Mouse (Mus musculus): ENCODE measurements at regions not wholly inside any gene's neighbourhood (a gene's known extent, or its start where the extent isn't known, plus 50 kb on each side); places are given as distances from the start of the nearest gene placed in this dataset.
"Not testable (repeated sequence)": the region's sequence is repeated elsewhere in the genome, so short reads cannot be mapped to it uniquely, and the experiment has no call there.

- Histone ChIP-seq H3K36me3 (no peaks in the 10 kb centered on the region), H3K9ac (no peak overlapping the region), H3K9me3 (no peaks in the 10 kb centered on the region), H3K4me2 (no peak overlapping the region), H3K27me3 (no peaks in the 10 kb centered on the region), H3K27ac (replicated peaks) (no peak overlapping the region), H3K4me3 (no peak overlapping the region), H3K4me1 (replicated peaks) (peaks cover 4% of the 10 kb centered on the region)
- WGBS: 83% methylated on average over 5 of the region's 5 CpGs
- ATAC-seq (ENCODE audit: low read depth): no peak
Measured at GRCm38 (mm10) chr6:37665576-37665975, 135.6 kb downstream of the Akr1d1 start.

- no peak overlapping the region for H3K9ac ChIP-seq
Measured at GRCm38 (mm10) chr6:37669407-37669806, 139.4 kb downstream of the Akr1d1 start.

GRCm38 (mm10) chr6:37670701-37671100 is 140.7 kb downstream of the Akr1d1 start:
- H3K27me3 ChIP-seq: no peaks in the 10 kb centered on the region
- H3K4me3 ChIP-seq: no peak overlapping the region
- H3K36me3 ChIP-seq: no peaks in the 10 kb centered on the region
- no peak for ATAC-seq (ENCODE audit: low read depth)
- 86% methylated on average over 3 of the region's 3 CpGs for WGBS
- no peak overlapping the region for H3K9ac ChIP-seq
- no peaks in the 10 kb centered on the region for H3K4me1 ChIP-seq (replicated peaks)
- H3K9me3 ChIP-seq: no peaks in the 10 kb centered on the region
- no peak overlapping the region for H3K4me2 ChIP-seq
- H3K27ac ChIP-seq (replicated peaks): no peak overlapping the region

More at GRCm38 (mm10) chr6:37669407-37669806, 139.4 kb downstream of the Akr1d1 start:
- H3K27me3 ChIP-seq: no peaks in the 10 kb centered on the region
- no peak for ATAC-seq (ENCODE audit: low read depth)
- no peak overlapping the region for H3K4me3 ChIP-seq
- H3K4me1 ChIP-seq (replicated peaks): no peaks in the 10 kb centered on the region
- WGBS: 60% methylated on average over 2 of the region's 2 CpGs
- no peak overlapping the region for H3K4me2 ChIP-seq
- H3K9me3 ChIP-seq: no peaks in the 10 kb centered on the region
- H3K36me3 ChIP-seq: no peaks in the 10 kb centered on the region
- H3K27ac ChIP-seq (replicated peaks): no peak overlapping the region

DNA sequence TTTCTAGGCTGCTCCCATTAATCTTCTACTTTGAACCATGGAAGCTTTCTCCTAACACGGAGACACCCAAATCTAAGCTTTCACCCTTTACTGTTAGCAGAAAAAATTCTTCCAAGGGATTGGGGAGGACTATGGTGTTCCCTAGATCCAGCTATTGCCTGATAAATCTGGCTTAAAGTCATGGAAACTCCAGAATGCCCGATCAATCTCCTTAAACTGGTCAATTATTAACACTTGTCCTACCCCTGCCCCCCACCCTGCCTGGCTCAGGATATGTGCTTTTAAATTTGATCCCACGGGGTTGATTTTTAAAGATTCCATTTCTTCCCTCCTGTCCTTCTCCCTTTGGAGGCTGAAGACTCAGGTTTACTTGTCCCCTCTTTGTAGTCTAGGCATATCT is 149.9 kb downstream of the Akr1d1 start:
- 71% methylated on average over 3 of the region's 3 CpGs for WGBS
- no peaks in the 10 kb centered on the region for H3K4me1 ChIP-seq (replicated peaks)
- no peak overlapping the region for H3K9ac ChIP-seq
- H3K9me3 ChIP-seq: 0 out of 2 replicates have a peak, but pooled peaks cover 4% of the 10 kb centered on the region
- H3K36me3 ChIP-seq: no peaks in the 10 kb centered on the region
- no peak overlapping the region for H3K4me2 ChIP-seq
- ATAC-seq (ENCODE audit: low read depth): no peak
- H3K27me3 ChIP-seq: no peaks in the 10 kb centered on the region
- no peak overlapping the region for H3K4me3 ChIP-seq
- H3K27ac ChIP-seq (replicated peaks): no peak overlapping the region

- not testable (repeated sequence) for H3K36me3 ChIP-seq; H3K27ac ChIP-seq (replicated peaks); H3K4me1 ChIP-seq (replicated peaks); H3K4me3 ChIP-seq; H3K27me3 ChIP-seq; H3K4me2 ChIP-seq; H3K9me3 ChIP-seq; H3K9ac ChIP-seq; ATAC-seq (ENCODE audit: low read depth)
- 65% methylated on average over 2 of the region's 2 CpGs for WGBS
Measured at GRCm38 (mm10) chr6:37681331-37681730, 151.4 kb downstream of the Akr1d1 start.

- Histone ChIP-seq H3K4me1 (replicated peaks) (no peaks in the 10 kb centered on the region), H3K4me3 (no peak overlapping the region), H3K36me3 (no peaks in the 10 kb centered on the region), H3K4me2 (no peak overlapping the region), H3K9ac (no peak overlapping the region), H3K27ac (replicated peaks) (no peak overlapping the region), H3K27me3 (no peaks in the 10 kb centered on the region), H3K9me3 (0 out of 2 replicates have a peak, but pooled peaks cover 4% of the 10 kb centered on the region)
- WGBS: 94% methylated on average over 14 of the region's 14 CpGs
- ATAC-seq (ENCODE audit: low read depth): no peak
Measured at GRCm38 (mm10) chr6:37686094-37686493, 156.1 kb downstream of the Akr1d1 start.

- 16% methylated on average over 1 of the region's 1 CpGs for WGBS
- H3K36me3 ChIP-seq: no peaks in the 10 kb centered on the region
- H3K4me1 ChIP-seq (replicated peaks): no peaks in the 10 kb centered on the region
- no peaks in the 10 kb centered on the region for H3K27me3 ChIP-seq
- H3K9ac ChIP-seq: no peak overlapping the region
- H3K4me3 ChIP-seq: no peak overlapping the region
- no peak overlapping the region for H3K27ac ChIP-seq (replicated peaks)
- ATAC-seq (ENCODE audit: low read depth): no peak
- no peaks in the 10 kb centered on the region for H3K9me3 ChIP-seq
- H3K4me2 ChIP-seq: no peak overlapping the region
Measured at GRCm38 (mm10) chr6:37688866-37689617, 159.1 kb downstream of the Akr1d1 start.

DNA sequence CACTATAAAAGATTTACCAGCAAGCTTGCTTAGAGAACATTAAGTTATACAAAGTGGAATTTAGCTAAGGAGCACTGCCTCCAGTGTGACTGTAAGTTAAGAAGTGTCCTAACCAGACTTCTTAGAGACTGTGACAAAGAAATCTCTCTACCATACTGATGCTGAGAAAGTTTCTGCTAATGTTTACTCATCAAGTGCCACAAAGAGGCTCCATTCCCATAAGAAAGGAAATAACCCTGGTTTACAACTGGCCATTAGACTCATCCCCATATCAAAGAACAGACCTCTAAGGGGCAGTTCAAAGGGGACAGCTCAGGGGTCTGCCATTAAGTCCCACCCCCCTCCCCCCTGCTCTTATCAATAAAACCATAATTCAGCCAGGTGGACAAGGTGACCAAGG is 159.7 kb downstream of the Akr1d1 start:
- H3K36me3 ChIP-seq: no peaks in the 10 kb centered on the region
- no peak overlapping the region for H3K27ac ChIP-seq (replicated peaks)
- no peak overlapping the region for H3K9ac ChIP-seq
- H3K4me2 ChIP-seq: no peak overlapping the region
- H3K9me3 ChIP-seq: no peaks in the 10 kb centered on the region
- ATAC-seq (ENCODE audit: low read depth): no peak
- no peaks in the 10 kb centered on the region for H3K27me3 ChIP-seq
- H3K4me3 ChIP-seq: no peak overlapping the region
- no peaks in the 10 kb centered on the region for H3K4me1 ChIP-seq (replicated peaks)

- Histone ChIP-seq H3K4me1 (replicated peaks) (no peaks in the 10 kb centered on the region), H3K36me3 (no peaks in the 10 kb centered on the region)
Measured at GRCm38 (mm10) chr6:37691976-37692644, 162.1 kb downstream of the Akr1d1 start.

GRCm38 (mm10) chr6:37692758-37693157 is 162.8 kb downstream of the Akr1d1 start:
- 93% methylated on average over 2 of the region's 2 CpGs for WGBS
- no peak overlapping the region for H3K4me3 ChIP-seq
- no peaks in the 10 kb centered on the region for H3K4me1 ChIP-seq (replicated peaks)
- H3K36me3 ChIP-seq: no peaks in the 10 kb centered on the region
- no peaks in the 10 kb centered on the region for H3K27me3 ChIP-seq
- no peak overlapping the region for H3K27ac ChIP-seq (replicated peaks)
- no peak overlapping the region for H3K4me2 ChIP-seq
- no peak for ATAC-seq (ENCODE audit: low read depth)
- H3K9ac ChIP-seq: no peak overlapping the region
- no peaks in the 10 kb centered on the region for H3K9me3 ChIP-seq

More at GRCm38 (mm10) chr6:37691976-37692644, 162.1 kb downstream of the Akr1d1 start:
- 94% methylated on average over 7 of the region's 7 CpGs for WGBS
- H3K27ac ChIP-seq (replicated peaks): no peak overlapping the region
- H3K9ac ChIP-seq: no peak overlapping the region
- H3K9me3 ChIP-seq: no peaks in the 10 kb centered on the region
- no peak overlapping the region for H3K4me3 ChIP-seq
- H3K27me3 ChIP-seq: no peaks in the 10 kb centered on the region
- ATAC-seq (ENCODE audit: low read depth): no peak
- no peak overlapping the region for H3K4me2 ChIP-seq

DNA sequence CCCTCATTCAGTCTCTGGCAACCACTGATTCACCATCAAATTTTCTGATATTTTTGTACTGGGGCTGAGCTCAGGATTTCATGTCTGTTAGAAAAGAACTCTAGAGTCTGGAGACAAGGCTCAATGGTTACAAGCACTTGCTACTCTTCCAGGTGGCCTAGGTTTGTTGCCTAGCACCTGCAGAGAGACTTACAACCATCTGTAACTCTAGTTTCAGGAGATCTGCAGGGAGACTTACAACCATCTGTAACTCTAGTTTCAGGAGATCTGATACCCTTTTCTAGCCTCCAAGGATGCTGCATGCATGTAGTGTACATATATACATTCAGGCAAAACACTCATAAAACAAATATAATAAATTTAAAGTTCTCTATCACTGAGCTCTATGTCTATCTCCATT is 166.1 kb downstream of the Akr1d1 start:
- Histone ChIP-seq H3K4me2 (no peak overlapping the region), H3K36me3 (no peaks in the 10 kb centered on the region), H3K27me3 (no peaks in the 10 kb centered on the region), H3K4me3 (no peak overlapping the region), H3K9ac (no peak overlapping the region), H3K4me1 (replicated peaks) (no peaks in the 10 kb centered on the region), H3K9me3 (no peaks in the 10 kb centered on the region), H3K27ac (replicated peaks) (no peak overlapping the region)
- ATAC-seq (ENCODE audit: low read depth): no peak

GRCm38 (mm10) chr6:37703946-37704345 is 166.7 kb upstream of the Trim24 start:
- 83% methylated on average over 2 of the region's 2 CpGs for WGBS
- no peaks in the 10 kb centered on the region for H3K27me3 ChIP-seq
- H3K9ac ChIP-seq: no peak overlapping the region
- no peaks in the 10 kb centered on the region for H3K36me3 ChIP-seq
- no peaks in the 10 kb centered on the region for H3K4me1 ChIP-seq (replicated peaks)
- H3K9me3 ChIP-seq: peaks cover 16% of the 10 kb centered on the region
- no peak for ATAC-seq (ENCODE audit: low read depth)
- H3K27ac ChIP-seq (replicated peaks): no peak overlapping the region
- H3K4me2 ChIP-seq: no peak overlapping the region
- H3K4me3 ChIP-seq: no peak overlapping the region

DNA sequence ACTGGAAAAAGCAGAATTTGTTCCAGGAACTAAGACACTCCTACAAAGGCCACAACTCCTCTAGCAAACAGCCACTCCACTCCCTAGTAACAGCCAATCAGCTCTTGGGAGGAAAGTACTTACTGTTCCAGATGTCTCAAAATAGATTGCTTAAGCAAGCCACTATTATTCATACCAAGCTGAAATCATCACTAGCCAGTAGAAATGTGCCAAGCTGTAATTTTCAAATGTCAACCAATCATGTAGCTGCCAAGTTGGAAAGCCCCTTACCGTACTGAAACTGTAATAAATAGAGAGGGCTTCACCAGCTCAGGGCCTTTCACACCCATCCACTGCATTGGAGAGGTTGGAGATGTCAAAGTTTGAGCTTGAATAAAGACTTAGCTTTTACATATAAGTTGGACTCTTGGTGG is 164.9 kb upstream of the Trim24 start:
- ATAC-seq (ENCODE audit: low read depth): no peak
- no peak overlapping the region for H3K9ac ChIP-seq
- H3K27me3 ChIP-seq: no peaks in the 10 kb centered on the region
- H3K9me3 ChIP-seq: peaks cover 16% of the 10 kb centered on the region
- no peaks in the 10 kb centered on the region for H3K4me1 ChIP-seq (replicated peaks)
- H3K27ac ChIP-seq (replicated peaks): no peak overlapping the region
- no peaks in the 10 kb centered on the region for H3K36me3 ChIP-seq
- no peak overlapping the region for H3K4me3 ChIP-seq
- H3K4me2 ChIP-seq: no peak overlapping the region
- 75% methylated on average over 1 of the region's 1 CpGs for WGBS
